Mouse (Mus musculus): ENCODE results near the gene Fgfr2.

The Fgfr2 gene

GRCm38 (mm10) chr7:132005996-132006696 is 1117.0 kb downstream of the Fgfr2 start:
- peak; percentile 21 to 26 for DNase-seq

- DNase-seq = no peak
Observed at GRCm38 (mm10) chr7:131992873-131993272, 1130.3 kb downstream of the Fgfr2 start.

- no peak for DNase-seq
Observed at GRCm38 (mm10) chr7:131992226-131992625, 1130.9 kb downstream of the Fgfr2 start.

DNA sequence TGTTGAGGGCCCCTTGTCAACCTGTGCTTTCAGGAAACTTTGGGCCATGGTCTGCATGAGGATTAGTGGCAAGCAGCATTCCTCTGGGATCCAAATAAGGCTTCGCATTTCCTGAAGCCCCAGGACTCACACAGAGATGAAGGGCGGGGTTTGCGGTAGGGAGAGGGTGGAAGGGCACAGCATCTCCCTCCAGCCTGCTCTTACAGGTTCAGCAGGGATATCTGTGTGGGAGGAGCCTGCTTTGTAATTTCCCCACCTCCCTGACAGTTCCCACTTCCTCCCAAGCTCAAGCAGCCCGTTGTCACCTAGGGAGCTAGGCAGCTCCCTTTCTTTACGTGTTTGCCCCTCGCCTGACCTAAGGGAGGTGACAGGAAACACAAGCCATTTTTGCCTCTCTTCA is 1134.1 kb downstream of the Fgfr2 start:
- no peak for DNase-seq

- no peak for DNase-seq
Observed at GRCm38 (mm10) chr7:131978609-131979008, 1144.5 kb downstream of the Fgfr2 start.

DNA sequence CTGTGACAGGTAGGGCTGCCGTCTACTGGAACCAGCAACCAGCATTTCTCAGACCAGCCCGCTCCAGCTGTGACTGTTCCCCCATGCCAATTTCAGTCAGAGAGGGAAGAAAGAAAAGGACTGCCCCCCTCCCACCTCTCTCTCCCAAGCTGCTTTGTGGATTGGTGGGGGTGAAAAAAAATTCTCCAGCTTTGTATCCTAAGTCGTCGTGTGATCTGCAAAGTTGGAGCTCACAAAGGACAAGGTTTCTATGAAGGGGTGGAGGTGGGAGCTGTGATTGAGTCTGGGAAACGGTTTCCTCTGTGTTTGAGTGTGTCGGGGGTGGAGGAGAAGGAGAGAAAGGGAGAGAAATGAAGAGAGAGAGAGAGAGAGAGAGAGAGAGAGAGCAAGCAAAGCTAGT is 1147.3 kb downstream of the Fgfr2 start:
- no peak for DNase-seq

- peak; percentile 20 to 24 for DNase-seq
Observed at GRCm38 (mm10) chr7:131970255-131970654, 1152.9 kb downstream of the Fgfr2 start.

DNA sequence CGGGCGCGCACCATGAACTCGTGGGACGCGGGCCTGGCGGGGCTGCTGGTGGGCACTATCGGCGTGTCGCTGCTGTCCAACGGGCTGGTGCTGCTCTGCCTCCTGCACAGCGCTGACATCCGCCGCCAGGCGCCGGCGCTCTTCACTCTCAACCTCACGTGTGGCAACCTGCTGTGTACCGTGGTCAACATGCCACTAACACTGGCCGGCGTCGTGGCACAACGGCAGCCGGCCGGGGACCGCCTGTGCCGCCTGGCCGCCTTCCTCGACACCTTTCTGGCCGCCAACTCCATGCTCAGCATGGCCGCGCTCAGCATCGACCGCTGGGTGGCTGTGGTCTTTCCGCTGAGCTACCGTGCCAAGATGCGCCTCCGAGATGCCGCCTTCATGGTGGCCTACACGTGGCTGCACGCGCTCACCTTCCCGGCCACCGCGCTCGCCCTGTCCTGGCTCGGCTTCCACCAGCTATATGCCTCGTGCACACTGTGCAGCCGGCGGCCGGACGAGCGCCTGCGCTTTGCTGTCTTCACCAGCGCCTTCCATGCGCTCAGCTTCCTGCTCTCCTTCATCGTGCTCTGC is 1156.1 kb downstream of the Fgfr2 start:
- DNase-seq = peak; percentile 69 to 75

GRCm38 (mm10) chr7:131966023-131966915 is 1156.9 kb downstream of the Fgfr2 start, which contains the start of gene Gpr26:
Gene Gpr26, plus strand, starts transcription at chr7:131966460.
- DNase-seq = peak in 1 of 2 experiments; percentile 23

GRCm38 (mm10) chr7:131960551-131960950 is 1162.6 kb downstream of the Fgfr2 start:
- peak in 1 of 2 experiments; percentile 25 for DNase-seq

GRCm38 (mm10) chr7:131958705-131959104 is 1164.4 kb downstream of the Fgfr2 start:
- DNase-seq = no peak

GRCm38 (mm10) chr7:131953402-131953801 is 1169.7 kb downstream of the Fgfr2 start:
- DNase-seq = no peak

DNA sequence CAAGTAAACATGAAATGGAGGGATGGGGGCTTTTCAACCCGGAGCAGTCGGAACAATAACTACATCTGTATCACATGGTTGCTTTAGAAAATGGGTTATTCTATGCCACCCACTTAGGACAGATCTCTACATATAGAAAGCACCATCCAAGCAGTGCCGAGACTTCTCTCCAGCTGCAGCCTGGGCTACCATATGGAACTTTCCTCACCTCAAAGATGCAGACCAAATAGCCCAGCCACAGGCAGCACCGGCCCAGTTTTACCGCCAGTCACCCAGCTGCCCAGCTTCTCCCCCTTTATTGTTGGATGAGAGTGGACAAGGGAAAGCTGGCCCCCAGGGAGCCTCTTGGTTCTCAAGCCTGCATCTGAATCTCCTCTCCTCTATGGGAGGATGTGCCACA is 1172.0 kb downstream of the Fgfr2 start:
- no peak for DNase-seq

DNA sequence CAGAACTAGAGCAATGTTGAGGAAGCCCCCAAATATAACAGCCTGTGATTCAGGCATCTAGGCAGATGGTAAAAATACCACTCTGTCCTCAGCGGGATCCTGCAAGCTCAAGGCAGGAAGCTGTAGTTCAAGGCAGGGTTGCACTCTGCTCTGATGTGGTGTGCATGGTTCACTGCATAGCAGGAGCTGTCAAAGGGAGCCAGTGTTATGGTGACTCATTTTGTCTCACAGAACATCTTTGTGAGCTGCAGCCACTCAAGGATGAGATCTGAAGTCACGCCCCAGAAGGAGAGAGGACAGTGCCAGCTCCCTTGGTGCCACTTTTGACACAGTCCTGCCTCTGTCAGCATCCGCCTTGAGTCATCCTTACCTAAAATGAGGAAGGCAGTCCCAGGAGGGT is 1185.5 kb downstream of the Fgfr2 start:
- no peak for DNase-seq

GRCm38 (mm10) chr7:131927288-131928050 is 1195.7 kb downstream of the Fgfr2 start:
- DNase-seq = no peak

GRCm38 (mm10) chr7:131917384-131917783 is 1205.8 kb downstream of the Fgfr2 start:
- no peak for DNase-seq

- DNase-seq = peak; percentile 68 to 76
Observed at GRCm38 (mm10) chr7:131909611-131910010, 1213.5 kb downstream of the Fgfr2 start.

DNA sequence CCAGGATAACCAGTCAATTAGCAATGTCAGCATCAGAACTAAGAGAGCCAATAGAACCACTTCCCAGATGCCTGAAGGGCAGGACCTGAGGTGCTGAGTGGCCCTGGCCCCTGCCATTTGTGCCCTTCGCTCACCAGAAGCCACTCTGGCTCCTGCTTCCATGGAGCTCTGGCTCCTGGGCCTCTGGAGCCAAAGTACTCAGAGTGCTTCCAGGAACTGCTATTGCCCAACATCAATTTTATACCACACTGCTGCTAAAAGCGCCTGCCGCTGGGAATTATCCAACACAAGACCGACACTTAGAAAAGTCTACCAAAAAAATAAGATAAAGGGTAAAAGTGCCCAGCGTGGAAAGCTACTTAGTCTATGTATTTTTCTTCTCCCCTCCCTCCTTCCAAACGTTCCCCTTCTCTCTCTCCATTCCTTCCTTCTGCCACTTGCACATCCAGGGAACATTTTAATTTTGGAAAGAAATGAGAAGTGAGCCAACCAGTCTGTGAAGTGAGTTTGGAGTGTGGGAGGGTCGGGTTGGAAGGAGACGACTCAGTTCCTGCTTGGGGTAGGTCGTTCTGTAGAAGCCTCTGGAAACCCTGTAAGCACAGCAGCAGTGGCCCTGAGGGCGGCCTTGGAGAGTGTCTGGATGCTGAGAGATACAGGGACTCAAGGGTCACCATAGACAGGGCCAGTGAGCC is 1216.5 kb downstream of the Fgfr2 start:
- DNase-seq = no peak

- DNase-seq = peak; percentile 88 to 90
Observed at GRCm38 (mm10) chr7:131899356-131899755, 1223.8 kb downstream of the Fgfr2 start.

GRCm38 (mm10) chr7:131897282-131897681 is 1225.9 kb downstream of the Fgfr2 start:
- peak; percentile 78 to 81 for DNase-seq

DNA sequence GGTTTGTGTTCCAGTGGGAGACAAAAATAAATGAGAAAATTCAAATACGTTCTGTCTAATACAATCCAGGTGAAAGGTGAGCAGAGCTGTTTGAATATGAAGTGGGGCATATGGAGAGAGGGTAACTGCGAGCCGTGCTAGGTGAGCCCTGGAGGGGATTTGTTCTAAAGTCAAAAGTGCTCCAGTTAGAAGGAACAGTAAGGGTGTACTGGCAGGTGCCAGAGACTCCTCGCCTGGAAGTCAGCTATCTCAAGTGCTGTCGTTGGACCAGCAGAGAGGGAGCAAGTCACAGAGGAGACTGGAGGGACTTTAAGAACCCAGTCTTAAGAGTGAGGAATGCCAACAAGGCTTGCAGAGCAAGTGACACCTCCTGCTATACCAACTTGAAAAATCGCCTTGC is 1240.3 kb downstream of the Fgfr2 start:
- no peak for DNase-seq
